Mouse (Mus musculus) cortical plate, adult 2 months (tissue): ENCODE data around the gene Zfp58. TPM values are rescaled to one million over a fixed set of nuclear protein-coding genes. Genes with fewer than 3 reads are reported as not detected.
"Not testable (repeated sequence)": the region's sequence is repeated elsewhere in the genome, so short reads cannot be mapped to it uniquely, and the experiment has no call there.

Source experiments
- H3K27ac ChIP-seq: fragments of 200-500 bp; 2 replicates; pipeline ENCODE4 v1.5.1; 2012; ENCODE audit warnings: low read length, control low read depth, inconsistent platforms; ENCODE audit not compliant: insufficient read depth
- H3K4me1 ChIP-seq: fragments of 200-500 bp; 2 replicates; pipeline ENCODE4 v1.6.1; 2011; ENCODE audit warnings: low read length; ENCODE audit not compliant: control insufficient read depth, insufficient read depth
- H3K4me3 ChIP-seq: fragments of 200-500 bp; 2 replicates; pipeline ENCODE4 v1.5.1; 2011; ENCODE audit warnings: mild to moderate bottlenecking, low read length, control low read depth; ENCODE audit not compliant: insufficient read depth
- CTCF ChIP-seq: fragments of 200-500 bp; IDR thresholded peaks from 2 replicates; pipeline ENCODE4 v1.5.1; 2011; ENCODE audit warnings: mild to moderate bottlenecking, control low read depth, low read length; ENCODE audit not compliant: insufficient read depth; ENCODE audit errors: extremely low read depth
- POLR2A ChIP-seq: fragments of 200-500 bp; IDR thresholded peaks from 2 replicates; pipeline ENCODE4 v1.6.1; 2011; ENCODE audit warnings: mild to moderate bottlenecking, low read length, control low read depth; ENCODE audit not compliant: insufficient read depth; ENCODE audit errors: extremely low read depth
- polyA plus RNA-seq: library from polyadenylated mRNA; depleted of rRNA; stranded (reverse); fragments of >200 nt; gene quantifications from 2 replicates; pipeline ENCODE4 v1.2.3, GENCODE M21; 2012; rRNA removed

Gene Zfp58
- polyA plus RNA-seq, 1 experiment: 5.6 TPM

- TF ChIP-seq POLR2A: no peak
- no peak for TF ChIP-seq CTCF
- Histone ChIP-seq H3K4me1 (peaks cover 4% of the 10 kb centered on the region), H3K4me3 (no peak overlapping the region), H3K27ac (no peak overlapping the region)
Observed at GRCm38 (mm10) chr13:67481528-67481927, 18.8 kb downstream of the Zfp58 start.

- no peaks in the 10 kb centered on the region for H3K4me1 ChIP-seq
- TF ChIP-seq POLR2A: no peak
- no peak for TF ChIP-seq CTCF
- no peak overlapping the region for H3K4me3 ChIP-seq
- H3K27ac ChIP-seq: no peak overlapping the region
Observed at GRCm38 (mm10) chr13:67469274-67469673, 31.1 kb downstream of the Zfp58 start.

- not testable (repeated sequence) for H3K4me3 ChIP-seq, H3K4me1 ChIP-seq, H3K27ac ChIP-seq
Observed at GRCm38 (mm10) chr13:67463506-67464185, 36.7 kb downstream of the Zfp58 start.

- H3K27ac ChIP-seq: no peak overlapping the region
- TF ChIP-seq POLR2A (no peak), CTCF (no peak)
- no peaks in the 10 kb centered on the region; the same call in 1 of the 2 replicates for H3K4me1 ChIP-seq
- H3K4me3 ChIP-seq: peak overlapping the region; percentile 64; the same call in 1 of the 2 replicates
Observed at GRCm38 (mm10) chr13:67452021-67452309, 48.4 kb downstream of the Zfp58 start.

- peak; percentile 44 for TF ChIP-seq POLR2A
- no peak for TF ChIP-seq CTCF
- Histone ChIP-seq H3K27ac (0 out of 2 replicates have a peak within 1 kb of the TSS, but pooled peaks have one; percentile 3), H3K4me1 (no peaks in the 10 kb centered on the region; the same call in 1 of the 2 replicates), H3K4me3 (peak within 1 kb of the TSS; percentile 64)
Observed at GRCm38 (mm10) chr13:67451172-67452020, 49.0 kb downstream of the Zfp58 start, which contains the start of gene Zfp874a. Gene Zfp874a (minus strand): TSS chr13:67451624.

Other genes with a start within 250 kb of the Zfp58 start
- 3.8 and 4.2 TPM in 2 replicates for gene Zfp458, start 222.1 kb downstream of the Zfp58 start, polyA plus RNA-seq
- gene Zfp457, start 194.1 kb downstream of the Zfp58 start, polyA plus RNA-seq: 2.7 and 3.4 TPM in 2 replicates
- gene Zfp595, start 168.0 kb downstream of the Zfp58 start, polyA plus RNA-seq: 2.3 and 2.6 TPM in 2 replicates
- gene Gm28044, start 140.0 kb downstream of the Zfp58 start, polyA plus RNA-seq: not detected in 2 replicates
- 0.48 and 0.57 TPM in 2 replicates for gene Zfp953, start 139.9 kb downstream of the Zfp58 start, polyA plus RNA-seq
- gene Gm28041, start 124.8 kb downstream of the Zfp58 start, polyA plus RNA-seq: 0.15 and 0.44 TPM in 2 replicates
- gene Zfp456, start 124.7 kb downstream of the Zfp58 start, polyA plus RNA-seq: 0.52 and 0.61 TPM in 2 replicates
- 3.9 and 4.6 TPM in 2 replicates for gene Zfp429, start 100.7 kb downstream of the Zfp58 start, polyA plus RNA-seq
- gene Zfp459, start 79.1 kb downstream of the Zfp58 start, polyA plus RNA-seq: 3.8 and 4.5 TPM in 2 replicates
- gene Zfp874a, start 48.9 kb downstream of the Zfp58 start, polyA plus RNA-seq: 9.1 TPM in 2 replicates
- gene Zfp874b, start 16.3 kb downstream of the Zfp58 start, polyA plus RNA-seq: 10.0 and 11.5 TPM in 2 replicates
- 0.15 TPM in 1 of 2 replicates, not detected in the other for gene Gm26965, start 25.6 kb upstream of the Zfp58 start, polyA plus RNA-seq
- 27.9 and 29.4 TPM in 2 replicates for gene Zfp87, start 25.6 kb upstream of the Zfp58 start, polyA plus RNA-seq
- 5.0 and 5.2 TPM in 2 replicates for gene Zfp748, start 53.3 kb upstream of the Zfp58 start, polyA plus RNA-seq
- 3.4 and 3.5 TPM in 2 replicates for gene Zfp729b, start 109.2 kb upstream of the Zfp58 start, polyA plus RNA-seq
- gene Gm49345, start 137.2 kb upstream of the Zfp58 start, polyA plus RNA-seq: not detected in 2 replicates
- gene Zfp729a, start 137.2 kb upstream of the Zfp58 start, polyA plus RNA-seq: 3.8 and 4.4 TPM in 2 replicates
- gene Zfp738, start 186.5 kb upstream of the Zfp58 start, polyA plus RNA-seq: 11.9 and 13.8 TPM in 2 replicates
- gene Zfp65, start 228.6 kb upstream of the Zfp58 start, polyA plus RNA-seq: 4.8 and 5.1 TPM in 2 replicates